Mouse (Mus musculus) layer of hippocampus, adult 2 months (tissue): ENCODE data around the gene Cxcl13. TPM values are rescaled to one million over a fixed set of nuclear protein-coding genes. Genes with fewer than 3 reads are reported as not detected.

Experiments used
- DNase-seq, 2 experiments: peaks; one replicate each; pipeline ENCODE4 v3.0.0; 2022; ENCODE audit warnings: low spot score in 2 of 2
- H3K27ac ChIP-seq: fragments of 200-600 bp; 2 replicates; pipeline ENCODE4 v1.8.1; 2022
- H3K4me3 ChIP-seq: fragments of 200-600 bp; 2 replicates; pipeline ENCODE4 v1.8.1; 2022; ENCODE audit warnings: mild to moderate bottlenecking
- CTCF ChIP-seq: fragments of 200-600 bp; conservative IDR thresholded peaks from 2 replicates; pipeline ENCODE4 v1.8.1; 2022; ENCODE audit warnings: antibody characterized with exemption, mild to moderate bottlenecking, moderate library complexity
- total RNA-seq, 2 experiments: library from RNA; stranded (reverse); gene quantifications; 2 replicates each; pipeline ENCODE4 v1.2.3; 2021

Cxcl13 gene
- total RNA-seq, 2 experiments from 2014 or later: not detected

- no peak for TF ChIP-seq CTCF
- no peak for DNase-seq
These were observed 51.6 kb downstream of the Cxcl13 start for GRCm38 (mm10) chr5:96008274-96008842.

DNA sequence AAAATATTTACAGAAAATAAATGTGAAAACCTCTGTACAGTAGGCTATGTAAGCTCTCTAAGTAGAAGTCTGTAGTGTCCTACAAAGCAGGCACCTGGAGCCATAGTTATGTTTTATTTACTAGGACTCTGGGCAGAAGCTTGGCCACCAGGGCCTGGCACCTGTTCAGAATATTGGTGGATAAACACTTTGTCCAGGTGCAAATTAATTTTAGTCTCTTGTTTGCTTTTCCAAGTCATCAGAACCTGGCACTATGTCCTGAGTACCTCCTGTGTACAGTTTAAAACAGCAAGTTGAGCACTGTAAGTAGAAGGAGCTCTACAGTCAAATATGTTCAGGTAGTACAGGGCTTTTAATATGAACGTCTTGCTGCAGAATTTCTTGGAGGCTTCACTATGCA lies 52.3 kb downstream of the Cxcl13 start:
- no peak for DNase-seq
- Histone ChIP-seq H3K4me3 (no peak overlapping the region), H3K27ac (no peak overlapping the region)
- no peak for TF ChIP-seq CTCF

More at GRCm38 (mm10) chr5:96008274-96008842, 51.6 kb downstream of the Cxcl13 start:
- Histone ChIP-seq H3K27ac (no peak overlapping the region), H3K4me3 (no peak overlapping the region)

Other genes with a start within 250 kb of the Cxcl13 start
- not detected for gene Gm7978, start 220.8 kb upstream of the Cxcl13 start, total RNA-seq
- not detected for gene Gm7982, start 214.9 kb upstream of the Cxcl13 start, total RNA-seq
- gene E330014E10Rik, start 181.0 kb upstream of the Cxcl13 start, total RNA-seq: not detected
- gene Cnot6l, start 207.2 kb downstream of the Cxcl13 start, total RNA-seq: 10 to 100 TPM; 70.7 to 77.9 TPM